Mouse (Mus musculus) CH12.LX (cell line): Measurements from ENCODE around the gene Fez1.

Experiments
- CHD2 ChIP-seq: IDR thresholded peaks from 2 replicates; pipeline ENCODE4 v1.6.1; 2011; ENCODE audit warnings: low read length, improper control_type of control experiment
- CTCF ChIP-seq, 2 experiments: IDR thresholded peaks in 1 of 2; conservative IDR thresholded peaks in 1 of 2; 2 replicates each; pipeline ENCODE4 v1.5.1; 2011 to 2012; ENCODE audit warnings: low read depth in 2 of 2, low read length in 2 of 2, improper control_type of control experiment in 1 of 2, inconsistent platforms in 1 of 2, mild to moderate bottlenecking in 1 of 2, moderate library complexity in 1 of 2
- E2F4 ChIP-seq: IDR thresholded peaks from 2 replicates; pipeline ENCODE4 v1.6.1; 2011; ENCODE audit warnings: low read depth, low read length, improper control_type of control experiment; ENCODE audit not compliant: insufficient replicate concordance
- ELF1 ChIP-seq: IDR thresholded peaks from 2 replicates; pipeline ENCODE4 v1.6.1; 2014; ENCODE audit warnings: low read depth, mild to moderate bottlenecking, inconsistent platforms, low read length, improper control_type of control experiment
- MAFK ChIP-seq: IDR thresholded peaks from 2 replicates; pipeline ENCODE4 v1.6.1; 2011; ENCODE audit warnings: low read length, improper control_type of control experiment; ENCODE audit not compliant: insufficient replicate concordance
- MEF2A ChIP-seq: IDR thresholded peaks from 2 replicates; pipeline ENCODE4 v1.6.1; 2014; ENCODE audit warnings: low read depth, mild to moderate bottlenecking, inconsistent platforms, low read length, improper control_type of control experiment, borderline replicate concordance
- NELFE ChIP-seq: IDR thresholded peaks from 2 replicates; pipeline ENCODE4 v1.6.1; 2011; ENCODE audit warnings: low read depth, low read length, improper control_type of control experiment
- PAX5 ChIP-seq: IDR thresholded peaks from 2 replicates; pipeline ENCODE4 v1.6.1; 2012; ENCODE audit warnings: low read length, inconsistent platforms, mixed read lengths
- POLR2A ChIP-seq: IDR thresholded peaks from 2 replicates; pipeline ENCODE4 v1.6.1; 2011; ENCODE audit warnings: low read depth, mild to moderate bottlenecking, improper control_type of control experiment, low read length
- SIN3A ChIP-seq: IDR thresholded peaks from 2 replicates; pipeline ENCODE4 v1.6.1; 2012; ENCODE audit warnings: low read length, improper control_type of control experiment, inconsistent platforms
- USF1 ChIP-seq: IDR thresholded peaks from 2 replicates; pipeline ENCODE4 v1.6.1; 2014; ENCODE audit warnings: low read depth, mild to moderate bottlenecking, inconsistent platforms, low read length, improper control_type of control experiment
- ZC3H11A ChIP-seq: IDR thresholded peaks from 2 replicates; pipeline ENCODE4 v1.6.1; 2012; ENCODE audit warnings: low read depth, mild to moderate bottlenecking, inconsistent platforms, low read length, improper control_type of control experiment
- ZMIZ1 ChIP-seq: IDR thresholded peaks from 2 replicates; pipeline ENCODE4 v1.6.1; 2012; ENCODE audit warnings: low read depth, mild to moderate bottlenecking, inconsistent platforms, low read length, improper control_type of control experiment
- ZNF384 ChIP-seq: IDR thresholded peaks from 2 replicates; pipeline ENCODE4 v1.6.1; 2012; ENCODE audit warnings: low read depth, low read length, improper control_type of control experiment, inconsistent platforms

DNA sequence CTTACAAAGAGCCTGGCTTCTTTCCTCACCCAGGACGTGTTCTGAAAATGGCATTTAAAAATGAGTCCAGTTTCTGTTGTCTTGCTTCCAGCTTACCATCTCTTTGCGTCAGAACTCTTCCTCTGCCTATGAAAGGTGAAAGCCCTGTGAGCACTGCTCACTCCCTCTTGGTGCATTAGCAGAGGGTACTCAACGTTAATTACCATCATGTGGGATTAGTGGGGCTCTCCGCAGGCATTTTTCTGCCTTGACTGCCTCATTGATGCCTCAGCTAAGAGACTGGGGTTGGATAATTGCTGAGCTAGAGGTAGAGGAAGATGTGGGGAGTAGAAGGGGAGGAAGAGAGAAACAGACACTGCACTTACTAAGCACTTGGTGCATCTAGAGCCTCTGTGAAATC lies 24.7 kb downstream of the Fez1 start:
- TF ChIP-seq ZNF384 (no peak), SIN3A (no peak), PAX5 (no peak), CHD2 (no peak), CTCF (conservative IDR thresholded peaks at IDR 0.05 in 1 of 2, IDR thresholded peaks at IDR 0.05 in 1 of 2; ENCODE audit: low read depth in 2 of 2, low read length in 2 of 2) (no peak), MEF2A (no peak), ZC3H11A (no peak), ELF1 (no peak), POLR2A (no peak), USF1 (no peak), MAFK (no peak), E2F4 (no peak), ZMIZ1 (no peak), NELFE (no peak)
